Mouse (Mus musculus) lung, postnatal 10 days (tissue): ENCODE measurements around the gene Aldh3b3.
A peak's percentile ranks its signal among the peaks of the same experiment; 100 is the strongest.

Experiments used
- DNase-seq: peaks from one replicate; pipeline ENCODE4 v3.0.0; 2021

Aldh3b3 gene

DNA sequence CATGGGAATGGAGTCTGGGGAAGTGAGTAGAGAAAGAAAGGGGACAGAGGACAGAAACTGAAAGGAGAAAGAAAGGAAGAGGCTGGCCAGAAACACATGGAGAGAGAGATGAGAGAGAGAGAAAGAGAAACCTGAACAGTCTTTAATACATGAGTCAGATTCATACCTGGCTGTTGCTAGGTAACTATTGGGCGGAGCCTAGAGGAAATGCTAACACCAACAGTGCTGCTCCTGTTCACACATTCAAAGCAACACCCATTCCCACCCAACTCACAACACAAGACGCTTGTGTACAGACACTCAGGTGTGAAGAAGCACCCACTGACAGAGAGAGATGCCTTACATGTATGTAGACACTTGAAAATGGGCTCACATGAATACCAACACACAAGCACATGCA, 17.4 kb downstream of the Aldh3b3 start:
- peak; percentile 16 for DNase-seq

DNA sequence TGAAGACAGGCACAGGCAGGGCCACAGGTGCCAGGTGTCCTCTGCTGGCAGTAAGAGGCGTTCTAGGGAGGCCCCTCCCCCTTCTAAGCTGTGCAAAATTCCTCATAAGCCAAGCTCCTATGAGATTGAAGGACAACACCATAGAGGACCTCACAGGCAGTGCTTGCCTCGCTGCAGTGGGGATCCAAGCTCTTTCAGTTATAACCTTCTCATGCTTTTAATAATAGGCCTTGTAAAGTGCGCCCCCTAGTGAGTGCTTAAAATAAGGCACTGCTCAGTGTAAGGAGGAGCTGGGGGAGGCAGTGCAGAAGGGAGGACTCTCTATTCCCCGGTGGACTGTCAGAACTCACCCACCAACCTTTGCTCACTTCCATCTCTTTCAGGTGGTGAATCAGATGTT, 21.9 kb downstream of the Aldh3b3 start:
- DNase-seq: peak; percentile 92

DNA sequence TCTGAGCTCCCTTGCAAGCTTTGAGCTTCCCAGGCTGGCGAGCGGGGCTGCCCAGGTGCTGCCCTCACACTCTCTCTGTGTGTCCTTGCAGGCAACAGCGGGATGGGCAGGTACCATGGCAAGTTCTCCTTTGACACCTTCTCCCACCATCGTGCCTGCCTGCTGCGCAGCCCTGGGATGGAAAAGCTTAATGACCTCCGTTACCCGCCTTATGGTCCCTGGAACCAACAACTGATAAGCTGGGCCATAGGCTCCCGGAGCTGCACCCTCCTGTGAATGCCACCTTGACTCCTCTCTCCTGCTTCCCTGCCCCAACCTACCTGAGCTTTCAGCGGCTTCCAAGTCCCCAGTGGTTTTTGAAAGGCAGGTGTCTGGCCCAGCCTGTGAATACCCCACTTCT, 22.5 kb downstream of the Aldh3b3 start:
- DNase-seq: no peak

DNA sequence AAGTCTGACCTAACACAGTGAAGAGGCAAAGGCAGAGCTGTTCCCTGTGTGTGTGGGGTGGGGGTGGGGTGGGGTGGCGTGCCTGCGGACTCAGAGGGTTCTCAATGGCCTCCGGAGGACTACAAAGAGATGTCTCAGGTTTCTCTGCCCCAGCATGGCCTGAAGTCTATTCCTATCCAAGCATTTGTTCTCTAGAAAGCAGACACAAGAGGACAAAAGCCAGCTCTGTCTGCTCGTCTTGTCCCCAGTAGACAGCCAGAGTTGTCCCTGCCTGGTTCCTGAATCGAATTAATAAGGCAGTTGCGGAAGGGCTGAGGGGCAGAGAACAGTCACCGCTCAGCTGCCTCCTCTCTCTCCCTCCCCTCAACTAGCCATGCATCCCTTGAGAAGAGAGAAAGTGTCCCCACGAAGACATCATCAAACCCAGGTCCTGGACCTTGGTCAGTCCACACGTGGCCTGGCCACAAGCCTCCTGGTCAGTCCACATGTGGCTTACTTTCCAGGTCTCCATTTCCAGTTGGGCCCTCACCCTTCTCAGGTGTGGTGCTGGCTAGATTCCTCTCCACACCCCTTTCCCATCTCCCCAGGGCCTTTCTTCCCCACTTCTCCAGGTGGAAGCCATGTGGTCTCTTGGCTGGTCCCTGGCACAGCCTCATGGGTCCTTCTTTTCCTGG, 25.2 kb downstream of the Aldh3b3 start:
- DNase-seq: no peak

DNA sequence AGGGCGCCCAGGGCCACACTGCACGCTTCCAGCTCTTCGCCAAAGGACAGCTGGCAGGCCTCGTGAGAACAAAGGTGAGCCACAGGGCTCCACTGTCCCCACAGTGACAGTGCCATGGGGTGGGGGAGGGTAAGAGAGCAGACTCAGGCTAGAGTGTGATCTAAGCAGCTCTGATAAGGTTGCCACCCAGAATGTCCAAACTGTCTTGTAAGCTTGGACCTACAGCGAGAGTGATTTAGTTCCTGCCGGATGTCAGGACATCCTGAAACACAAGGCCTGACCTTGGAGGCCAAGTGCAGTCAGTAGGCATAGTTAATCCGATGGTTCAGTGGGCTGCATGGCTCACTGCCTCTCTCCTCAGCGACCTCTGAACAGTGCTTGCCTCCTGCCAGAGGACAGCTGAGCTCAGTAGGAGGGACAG, 26.8 kb downstream of the Aldh3b3 start:
- peak; percentile 65 for DNase-seq

DNA sequence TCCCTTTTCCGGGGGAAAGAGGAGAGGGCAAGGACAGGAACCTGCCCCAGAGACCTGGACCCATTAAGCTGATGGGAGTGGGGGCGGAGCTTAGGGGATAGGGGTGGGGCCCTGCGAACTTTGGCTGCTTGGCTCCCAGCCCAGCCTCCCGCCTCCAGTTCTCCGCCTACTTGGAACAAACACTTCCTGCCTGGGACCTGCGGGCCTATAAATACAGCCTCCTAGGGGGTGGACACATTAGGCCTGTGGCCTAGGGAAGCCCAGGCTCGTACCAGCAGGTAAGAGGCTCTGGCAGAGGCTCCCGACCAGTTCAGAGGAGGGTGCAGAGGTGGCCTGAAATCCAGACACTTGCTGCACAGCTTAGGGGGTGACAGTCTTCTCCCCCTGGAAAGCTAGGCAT, 27.9 kb downstream of the Aldh3b3 start, which contains the start of gene Acy3:
TSS of gene Acy3 (plus strand) at position 237 of the 400 bp plus-strand sequence.
- peak; percentile 92 for DNase-seq

DNA sequence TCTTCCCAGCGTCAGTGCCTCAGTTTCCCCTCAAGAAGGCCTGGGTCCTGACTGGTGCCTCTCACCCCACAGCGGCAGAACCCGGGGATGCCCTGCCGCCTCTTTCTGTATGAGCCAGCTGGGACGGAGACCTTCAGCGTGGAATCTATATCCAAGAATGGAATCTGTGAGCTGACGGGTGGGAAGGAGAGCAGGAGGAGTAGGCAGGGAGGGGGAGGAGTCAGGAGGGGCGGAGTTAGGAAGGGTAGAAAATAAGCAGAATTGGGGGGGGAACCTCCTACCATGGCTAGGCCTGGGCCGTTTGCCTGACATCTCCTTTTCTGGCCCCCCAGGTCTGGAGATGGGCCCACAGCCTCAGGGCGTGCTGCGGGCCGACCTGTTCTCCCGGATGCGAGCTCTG, 29.6 kb downstream of the Aldh3b3 start:
- peak; percentile 23 for DNase-seq

DNA sequence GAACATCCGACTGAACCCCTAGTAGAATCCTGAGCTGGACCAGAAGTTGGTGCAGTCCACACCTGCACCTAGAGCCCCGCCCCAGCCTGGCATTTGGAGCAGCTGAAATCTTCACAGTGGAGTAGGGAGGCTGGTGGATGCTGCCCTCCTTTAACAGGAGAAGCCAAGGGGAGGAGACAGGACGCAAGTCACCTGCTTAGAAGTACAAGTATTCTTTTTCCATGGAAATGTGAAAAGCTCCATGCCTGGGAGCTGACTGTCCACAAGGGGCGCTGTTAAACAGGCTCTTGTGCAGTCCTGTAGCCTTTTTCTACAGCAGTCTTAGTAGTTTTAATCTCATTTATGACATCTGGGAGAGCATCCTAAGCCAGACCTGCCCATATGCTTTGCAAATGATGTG, 30.3 kb downstream of the Aldh3b3 start:
- DNase-seq: no peak

DNA sequence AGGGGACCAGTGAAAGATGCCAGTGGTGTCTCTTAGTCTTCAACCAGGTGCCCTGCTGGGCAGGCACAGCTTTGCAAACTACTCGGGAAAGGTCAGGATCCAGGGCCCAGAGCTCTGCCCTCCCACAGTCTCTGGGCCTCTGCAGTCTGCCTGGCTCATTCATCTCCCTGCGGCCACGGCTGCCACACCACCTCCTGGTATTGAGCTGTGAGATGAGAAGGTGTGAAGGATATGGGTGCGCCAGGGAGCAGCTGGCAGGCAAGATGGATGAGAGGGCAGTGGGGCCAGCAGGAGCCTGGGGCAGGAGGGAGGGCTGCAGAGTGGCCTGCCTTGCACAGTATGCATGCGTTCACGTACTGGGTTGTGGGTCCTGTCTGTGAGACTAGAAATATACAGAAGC, 32.4 kb downstream of the Aldh3b3 start:
- no peak for DNase-seq

DNA sequence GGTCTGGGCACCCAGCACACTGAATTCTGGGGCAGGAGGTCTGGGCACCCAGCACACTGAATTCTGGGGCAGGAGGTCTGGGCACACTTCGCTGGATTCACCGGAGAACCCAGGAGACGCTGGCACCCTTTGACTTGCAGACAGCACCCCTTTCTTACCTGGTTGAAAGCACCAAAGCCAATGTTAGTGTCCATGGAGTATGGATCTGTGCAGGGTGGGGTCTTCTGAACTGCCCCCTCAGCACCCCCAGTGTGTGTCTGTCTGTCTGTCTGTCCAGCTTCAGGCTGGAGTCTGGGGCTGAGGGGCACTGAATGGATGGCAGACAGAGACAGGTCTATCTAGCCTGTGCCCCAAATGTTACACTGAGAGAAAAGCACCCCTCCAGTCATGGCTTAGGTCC, 33.1 kb downstream of the Aldh3b3 start:
- no peak for DNase-seq

DNA sequence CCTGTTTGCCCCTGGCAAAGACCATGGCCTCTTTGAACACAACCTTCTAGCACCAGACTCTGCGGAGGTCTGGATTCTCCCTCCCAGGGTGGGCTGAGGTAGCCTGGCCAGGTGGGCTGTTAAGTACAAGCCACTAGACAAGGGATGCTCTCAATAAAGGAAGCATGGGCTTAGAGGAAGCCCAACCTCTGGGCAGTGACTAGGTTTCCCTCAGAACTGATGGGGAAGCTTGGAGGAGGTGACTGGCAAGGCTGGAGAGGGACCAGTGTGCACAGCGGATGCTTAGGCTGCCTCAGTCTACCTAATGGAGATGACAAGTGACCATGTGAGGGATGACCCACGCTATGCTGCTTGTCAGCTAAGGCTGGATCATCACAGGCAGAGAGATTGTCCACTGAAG, 33.5 kb downstream of the Aldh3b3 start:
- no peak for DNase-seq

DNA sequence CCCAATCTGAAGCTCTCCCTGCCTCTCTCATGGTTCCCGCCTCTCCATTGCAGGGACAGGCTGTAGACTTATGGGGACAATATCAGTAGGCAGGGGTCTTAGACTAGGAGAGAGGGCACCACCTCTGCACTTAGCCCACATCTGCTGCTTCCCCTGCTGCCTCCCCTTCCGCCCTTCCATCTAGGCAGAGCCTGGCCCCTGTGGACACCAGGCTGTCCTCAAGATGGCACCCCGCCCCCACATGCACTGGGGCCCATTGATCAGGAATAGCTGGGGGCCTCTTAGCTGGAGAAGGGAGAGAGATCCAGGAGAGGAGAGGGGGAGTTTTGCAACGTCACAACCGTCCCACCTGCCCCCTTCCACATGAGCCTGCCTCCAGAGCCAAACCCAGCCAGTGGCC, 34.0 kb downstream of the Aldh3b3 start, which contains the start of gene Tbx10:
TSS of gene Tbx10 (plus strand) at position 337 of the 400 bp plus-strand sequence.
- DNase-seq: no peak

DNA sequence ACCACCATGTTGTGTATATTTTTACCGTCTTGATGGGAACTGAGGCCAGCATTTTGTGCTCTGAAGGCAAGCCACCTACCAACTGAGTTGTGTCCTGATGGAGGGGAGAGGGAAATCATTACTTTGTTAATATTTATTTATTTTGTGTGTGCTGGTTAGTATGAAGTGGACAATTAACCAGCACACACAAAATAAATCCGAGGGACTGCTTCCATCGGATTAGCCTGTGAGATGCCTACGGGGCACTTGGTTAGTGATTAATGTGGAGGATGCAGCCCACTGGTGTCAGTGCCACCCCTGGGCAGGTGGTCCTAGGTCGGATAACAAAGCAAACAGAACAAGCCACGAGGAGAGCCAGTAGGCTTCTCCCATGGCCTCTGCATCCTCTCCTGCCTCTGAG, 36.5 kb downstream of the Aldh3b3 start:
- DNase-seq: no peak

DNA sequence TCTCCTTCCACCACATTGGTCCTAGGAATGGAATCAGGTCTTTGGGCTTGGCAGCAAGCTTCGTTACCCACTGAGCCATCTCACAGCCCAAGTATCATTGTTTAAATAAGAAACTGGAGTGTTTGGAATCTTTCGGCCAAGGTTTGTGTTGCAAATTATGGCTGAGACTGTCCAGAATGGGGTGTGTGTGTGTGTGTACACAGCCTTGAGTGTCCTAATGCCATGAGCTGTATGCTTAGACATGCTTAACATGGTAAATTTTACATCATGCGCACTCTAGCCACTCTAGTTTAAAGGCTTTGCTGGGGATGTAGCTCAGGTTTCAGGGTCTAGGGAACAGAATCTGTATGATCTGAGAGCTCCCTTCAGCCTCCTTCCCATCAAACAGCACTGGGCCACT, 37.1 kb downstream of the Aldh3b3 start:
- DNase-seq: no peak

DNA sequence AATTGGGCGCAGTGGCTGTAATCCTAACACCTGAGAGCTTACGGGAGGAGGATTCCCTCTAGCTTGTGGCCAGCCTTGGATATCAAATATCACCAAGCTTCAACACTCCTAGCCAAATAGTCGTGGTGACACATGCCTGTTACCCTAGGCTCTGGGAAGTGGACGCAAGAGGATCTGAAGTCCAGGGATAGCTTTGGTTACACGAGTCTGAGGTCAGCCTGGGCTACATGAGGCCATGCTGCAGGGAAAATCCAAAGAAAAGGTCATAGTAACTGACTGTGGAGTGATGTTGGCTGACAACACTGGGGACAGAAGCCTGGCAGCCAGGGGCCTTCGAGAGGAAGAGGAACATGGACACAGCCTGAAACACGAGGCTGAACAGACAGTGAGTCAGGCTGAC, 37.7 kb downstream of the Aldh3b3 start:
- DNase-seq: no peak

DNA sequence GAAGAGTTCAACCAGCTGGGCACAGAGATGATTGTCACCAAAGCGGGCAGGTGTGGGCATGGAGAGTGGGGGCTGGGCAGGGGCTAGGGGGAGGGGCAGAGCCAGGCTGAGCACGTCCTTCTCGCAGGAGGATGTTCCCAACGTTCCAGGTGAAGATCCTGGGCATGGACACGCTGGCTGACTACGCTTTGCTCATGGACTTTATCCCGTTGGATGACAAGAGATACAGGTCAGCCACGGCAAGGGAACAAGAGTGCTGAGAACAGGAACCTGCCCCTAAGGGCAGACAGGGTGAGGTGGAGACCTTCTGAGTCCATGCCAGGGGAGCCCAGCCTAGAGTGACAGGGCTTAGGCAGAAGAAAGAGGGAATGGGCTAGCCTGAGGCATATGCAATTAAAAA, 38.3 kb downstream of the Aldh3b3 start:
- no peak for DNase-seq

DNA sequence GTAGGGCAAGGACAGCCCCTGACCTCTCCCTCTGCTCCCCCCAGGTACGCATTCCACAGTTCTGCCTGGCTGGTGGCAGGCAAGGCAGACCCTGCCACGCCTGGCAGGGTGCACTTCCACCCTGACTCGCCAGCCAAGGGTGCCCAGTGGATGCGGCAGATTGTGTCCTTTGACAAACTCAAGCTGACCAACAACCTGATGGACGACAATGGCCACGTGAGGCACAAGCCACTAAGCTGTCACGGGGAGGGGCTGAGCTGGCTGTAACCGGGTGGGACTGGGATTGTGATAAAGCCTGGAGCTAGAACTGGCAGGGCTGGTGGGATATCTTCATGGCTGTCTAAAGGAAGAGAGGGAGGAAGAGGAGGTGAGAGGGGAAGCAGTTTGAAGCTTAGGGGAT, 38.8 kb downstream of the Aldh3b3 start:
- DNase-seq: no peak

DNA sequence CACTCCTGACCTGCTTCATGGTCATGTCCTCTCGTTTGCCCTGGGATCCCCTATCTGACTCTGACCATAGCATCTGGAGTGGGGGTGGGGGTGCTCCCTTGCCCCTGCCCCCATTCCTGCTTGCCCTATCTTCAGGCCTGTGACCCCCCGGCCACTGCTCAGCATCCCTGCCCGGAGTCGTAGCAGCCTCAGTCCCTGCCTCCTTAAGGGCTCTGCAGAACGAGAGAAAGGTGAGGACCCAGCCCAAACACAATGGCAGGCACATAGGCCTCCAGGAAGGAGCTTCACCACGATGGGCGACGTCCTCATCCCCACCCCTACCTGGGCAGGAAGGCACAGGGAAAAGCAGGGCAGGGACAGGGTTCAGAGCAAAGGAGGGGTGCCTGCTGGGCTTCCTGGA, 39.9 kb downstream of the Aldh3b3 start:
- DNase-seq: no peak

DNA sequence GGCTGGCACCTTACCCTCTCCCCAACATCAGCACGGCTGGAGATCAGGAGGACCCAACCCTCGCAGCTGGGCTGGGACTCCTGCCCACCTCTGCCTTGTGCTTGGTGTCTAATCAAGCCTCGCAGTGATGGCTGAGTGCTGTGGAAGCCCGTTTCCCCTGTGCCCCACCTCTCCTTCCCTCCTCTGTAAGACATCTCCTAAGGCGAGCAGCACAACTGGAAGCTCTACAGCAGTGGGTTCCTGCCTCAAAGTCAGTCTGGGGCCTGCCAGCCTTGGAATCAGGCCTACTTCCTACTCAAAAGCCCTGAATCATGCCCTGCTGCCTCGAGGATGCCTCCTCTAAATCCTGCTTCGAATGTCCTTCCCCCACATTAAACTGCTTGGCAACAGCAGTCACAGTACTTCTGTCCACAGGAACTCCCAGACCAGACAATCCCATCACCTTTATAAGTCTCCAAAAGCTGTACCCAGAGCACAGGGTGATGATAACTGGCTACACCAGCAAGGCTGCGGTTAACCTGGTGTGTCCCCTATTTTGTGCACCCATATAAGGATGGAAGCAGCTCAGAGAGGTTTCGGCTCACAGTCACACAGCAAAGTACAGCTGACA, 40.8 kb downstream of the Aldh3b3 start:
- DNase-seq: no peak

DNA sequence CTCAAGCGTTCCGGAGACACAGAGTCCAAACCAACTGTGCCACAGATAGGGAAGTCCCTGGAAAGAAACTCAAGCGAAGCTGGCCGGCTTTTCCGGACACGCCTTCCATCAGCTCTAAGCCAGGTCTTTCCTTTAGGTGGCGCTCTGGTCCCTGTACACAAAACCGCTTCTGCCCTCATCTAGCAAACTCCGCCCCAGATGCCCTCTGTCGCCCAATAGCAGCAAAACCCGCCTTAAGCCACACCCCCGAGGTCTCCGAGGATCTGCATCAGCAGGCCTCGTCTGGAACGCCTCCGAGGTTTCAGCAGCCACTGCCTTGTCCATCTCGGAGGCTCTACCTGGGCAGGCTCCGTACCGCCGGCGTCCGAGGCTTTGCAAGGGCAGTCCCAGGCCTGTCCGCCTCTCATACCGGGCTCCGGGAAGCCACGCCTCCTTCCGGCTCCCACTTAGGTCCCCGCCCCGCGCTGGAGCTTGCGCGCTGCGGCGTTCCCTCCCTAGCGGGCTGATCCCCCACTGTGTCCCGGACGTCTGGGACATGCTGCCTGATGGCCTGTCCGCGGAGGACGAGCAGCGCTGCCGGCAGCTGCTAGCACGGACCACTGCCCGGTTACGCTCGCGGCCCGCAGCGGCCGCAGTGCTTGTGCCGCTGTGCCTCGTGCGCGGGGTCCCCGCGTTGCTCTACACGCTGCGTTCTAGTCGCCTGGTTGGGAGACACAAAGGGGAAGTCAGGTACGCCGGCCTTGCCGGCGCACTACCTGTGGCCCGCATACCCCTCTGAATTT, 41.9 kb downstream of the Aldh3b3 start, which contains the start of the genes Nudt8 and Gm49405:
TSS of gene Nudt8 (plus strand) at position 462 of the 782 bp plus-strand sequence.
TSS of gene Gm49405 (plus strand) at position 508 of the 782 bp plus-strand sequence.
- DNase-seq: peak; percentile 99

DNA sequence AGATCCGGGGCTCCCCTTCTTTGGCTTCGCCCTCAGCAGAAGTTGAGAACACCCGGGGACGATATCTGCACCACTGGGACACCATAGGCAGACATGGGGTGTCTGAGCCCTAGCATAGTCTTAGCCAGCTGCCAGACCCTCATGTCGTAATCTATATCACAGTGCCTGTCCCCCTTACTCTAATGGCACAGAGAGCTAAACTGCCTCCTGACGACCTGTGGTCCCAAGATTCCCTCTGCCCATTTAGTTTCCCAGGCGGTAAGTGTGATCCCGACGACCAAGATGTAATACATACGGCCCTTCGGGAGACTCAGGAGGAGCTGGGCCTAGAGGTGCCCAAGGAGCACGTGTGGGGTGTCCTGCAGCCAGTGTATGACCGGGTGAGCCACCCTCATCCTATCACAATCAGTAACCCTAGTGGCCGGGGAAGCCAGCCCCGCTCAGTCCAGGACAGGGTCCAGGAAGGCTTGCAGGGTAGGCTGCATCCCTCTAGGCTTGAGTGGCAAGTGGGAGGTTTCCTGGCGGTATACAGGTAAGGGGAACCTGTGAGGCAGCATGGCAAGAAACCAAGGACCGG, 42.6 kb downstream of the Aldh3b3 start:
- no peak for DNase-seq

DNA sequence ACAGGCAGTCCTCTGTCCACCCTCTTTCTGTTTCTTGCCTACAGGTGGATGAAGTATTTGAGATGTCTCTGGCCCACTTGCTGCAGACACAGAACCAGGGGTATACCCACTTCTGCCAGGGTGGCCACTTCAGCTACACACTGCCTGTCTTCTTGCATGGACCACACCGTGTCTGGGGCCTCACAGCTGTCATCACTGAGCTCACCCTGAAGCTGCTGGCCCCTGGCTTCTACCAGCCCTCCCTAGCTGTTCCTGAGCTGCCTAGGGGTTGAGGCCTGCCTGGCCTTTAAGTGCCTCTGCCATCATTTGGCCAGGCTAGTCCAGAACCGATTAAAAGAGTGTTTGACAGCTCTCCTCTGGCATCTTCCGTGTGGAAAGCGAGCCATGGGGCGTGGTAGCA, 43.3 kb downstream of the Aldh3b3 start:
- DNase-seq: no peak

DNA sequence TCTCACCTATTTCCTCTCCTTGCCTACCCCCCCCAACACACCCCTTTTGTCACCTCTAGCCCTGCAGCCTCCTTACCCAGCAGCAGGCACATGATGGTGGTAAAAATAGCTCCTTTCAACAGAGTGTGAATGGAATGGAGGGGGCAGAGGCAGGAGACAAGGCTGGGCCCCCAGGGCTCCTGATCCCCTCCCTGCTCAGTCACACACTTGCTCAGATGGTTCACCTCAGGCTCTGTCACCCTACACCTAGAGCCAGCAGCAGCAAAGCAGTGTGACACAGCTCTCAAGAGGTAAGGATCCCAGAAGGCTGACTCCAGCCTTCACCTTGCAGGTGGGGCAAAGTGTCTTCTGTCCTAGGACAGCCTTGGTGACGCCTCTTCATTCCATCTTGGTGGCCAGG, 44.7 kb downstream of the Aldh3b3 start, which contains the start of gene Doc2g:
TSS of gene Doc2g (plus strand) at position 202 of the 400 bp plus-strand sequence.
- DNase-seq: no peak
